Mouse (Mus musculus): Measurements from ENCODE around the gene Polr2c. TPM values are rescaled to one million over a fixed set of nuclear protein-coding genes. Genes with fewer than 3 reads are reported as not detected.
A peak's percentile ranks its signal among the peaks of the same experiment; 100 is the strongest.
"Not testable (repeated sequence)": the region's sequence is repeated elsewhere in the genome, so short reads cannot be mapped to it uniquely, and the experiment has no call there.

Polr2c gene
- total RNA-seq, 2 experiments from 2014 or later: 52.0 to 60.5 TPM

- intact Hi-C loops (cut with DNase I): no loop called here
These were observed 20.6 kb upstream of the Polr2c start for GRCm38 (mm10) chr8:94836456-94837240.

GRCm38 (mm10) chr8:94837662-94838574, 19.3 kb upstream of the Polr2c start, which contains the start of the genes Coq9 and Ciapin1:
Coq9 (plus strand) TSS chr8:94838321.
Ciapin1 (minus strand) TSS chr8:94838358.
- intact Hi-C loops (cut with DNase I): no loop called here
- DNase-seq (ENCODE audit: low spot score in 2 of 2): peak; percentile 95 to 96

More at GRCm38 (mm10) chr8:94836456-94837240, 20.6 kb upstream of the Polr2c start:
- no peak for DNase-seq (ENCODE audit: low spot score in 2 of 2)

- peak; percentile 72 to 77 for DNase-seq (ENCODE audit: low spot score in 2 of 2)
- intact Hi-C loops (cut with DNase I): no loop called here
These were observed 18.6 kb upstream of the Polr2c start for GRCm38 (mm10) chr8:94838600-94838999.

GRCm38 (mm10) chr8:94841183-94841582, 16.1 kb upstream of the Polr2c start:
- intact Hi-C loops (cut with DNase I): no loop called here
- DNase-seq (ENCODE audit: low spot score in 2 of 2): no peak

GRCm38 (mm10) chr8:94850049-94850448, 7.2 kb upstream of the Polr2c start:
- intact Hi-C loops (cut with DNase I): no loop called here
- no peak for DNase-seq (ENCODE audit: low spot score in 2 of 2)

- intact Hi-C loops (cut with DNase I): loop anchor here (5.0 kb wide), 1 partner anchor 53 kb away; no protein-coding TSS in a partner anchor
- DNase-seq (ENCODE audit: low spot score in 2 of 2): not testable (repeated sequence)
These were observed 2.5 kb upstream of the Polr2c start for GRCm38 (mm10) chr8:94854761-94855160.

- no peak for DNase-seq (ENCODE audit: low spot score in 2 of 2)
- intact Hi-C loops (cut with DNase I): loop anchor here (5.0 kb wide), 1 partner anchor 50 kb away; no protein-coding TSS in a partner anchor
These were observed 272 bp upstream of the Polr2c start for GRCm38 (mm10) chr8:94857011-94857345.

- intact Hi-C loops (cut with DNase I): no loop called here
- peak in 1 of 2 experiments; percentile 72 for DNase-seq (ENCODE audit: low spot score in 2 of 2)
These were observed 4.2 kb downstream of the Polr2c start for GRCm38 (mm10) chr8:94861352-94861910.

GRCm38 (mm10) chr8:94862487-94863220, 5.4 kb downstream of the Polr2c start:
- intact Hi-C loops (cut with DNase I): no loop called here
- no peak for DNase-seq (ENCODE audit: low spot score in 2 of 2)

- DNase-seq (ENCODE audit: low spot score in 2 of 2): no peak
- intact Hi-C loops (cut with DNase I): no loop called here
These were observed 6.8 kb downstream of the Polr2c start for GRCm38 (mm10) chr8:94863897-94864673.

- intact Hi-C loops (cut with DNase I): no loop called here
- DNase-seq (ENCODE audit: low spot score in 2 of 2): no peak
These were observed 8.0 kb downstream of the Polr2c start for GRCm38 (mm10) chr8:94865292-94865691.

GRCm38 (mm10) chr8:94866921-94867320, 9.7 kb downstream of the Polr2c start:
- no peak for DNase-seq (ENCODE audit: low spot score in 2 of 2)
- intact Hi-C loops (cut with DNase I): no loop called here

- intact Hi-C loops (cut with DNase I): no loop called here
- no peak for DNase-seq (ENCODE audit: low spot score in 2 of 2)
These were observed 11.9 kb downstream of the Polr2c start for GRCm38 (mm10) chr8:94869146-94869545.

- intact Hi-C loops (cut with DNase I): loop anchor here (2.0 to 5.0 kb wide), 2 partner anchors 39 to 132 kb away; no protein-coding TSS in a partner anchor
- DNase-seq (ENCODE audit: low spot score in 2 of 2): no peak
These were observed 12.8 kb downstream of the Polr2c start for GRCm38 (mm10) chr8:94870003-94870402.

GRCm38 (mm10) chr8:94870474-94871107, 13.3 kb downstream of the Polr2c start:
- peak; percentile 59 to 80 for DNase-seq (ENCODE audit: low spot score in 2 of 2)
- intact Hi-C loops (cut with DNase I): loop anchor here (2.0 to 5.0 kb wide), 2 partner anchors 38 to 132 kb away; no protein-coding TSS in a partner anchor

GRCm38 (mm10) chr8:94871108-94871894, 14.1 kb downstream of the Polr2c start:
- DNase-seq (ENCODE audit: low spot score in 2 of 2): peak; percentile 75 to 82
- intact Hi-C loops (cut with DNase I): loop anchor here (2.0 to 5.0 kb wide), 2 partner anchors 38 to 131 kb away; no protein-coding TSS in a partner anchor

GRCm38 (mm10) chr8:94872156-94872555, 14.9 kb downstream of the Polr2c start:
- intact Hi-C loops (cut with DNase I): loop anchor here (5.0 kb wide), 1 partner anchor 130 kb away; no protein-coding TSS in a partner anchor

More at GRCm38 (mm10) chr8:94872156-94872555, 14.9 kb downstream of the Polr2c start:
- no peak for DNase-seq (ENCODE audit: low spot score in 2 of 2)

Data from left cerebral cortex, postnatal 14 days (tissue).